Mouse (Mus musculus): ENCODE data around the gene Sh3glb1. TPM values are rescaled to one million over a fixed set of nuclear protein-coding genes. Genes with fewer than 3 reads are reported as not detected.
"Not testable (repeated sequence)": the region's sequence is repeated elsewhere in the genome, so short reads cannot be mapped to it uniquely, and the experiment has no call there.

Sh3glb1 gene
- polyA plus RNA-seq, 1 experiment from 2014 or later, result 115 TPM

GRCm38 (mm10) chr3:144723455-144723854 is 3.3 kb upstream of the Sh3glb1 start:
- no peaks in the 10 kb centered on the region for H3K27me3 ChIP-seq
- no peak for ATAC-seq (ENCODE audit: borderline replicate concordance, extremely low read depth, low FRiP score, low TSS enrichment)
- WGBS, result 41% methylated on average over 4 of the region's 4 CpGs
- no peak overlapping the region for H3K9ac ChIP-seq
- H3K4me1 ChIP-seq, result peaks cover 14% of the 10 kb centered on the region
- H3K4me3 ChIP-seq, result no peak overlapping the region
- no peaks in the 10 kb centered on the region for H3K36me3 ChIP-seq
- no peak overlapping the region for H3K27ac ChIP-seq
- H3K9me3 ChIP-seq, result no peaks in the 10 kb centered on the region
- H3K4me2 ChIP-seq, result no peak overlapping the region

- not testable (repeated sequence) for H3K4me2 ChIP-seq; H3K9me3 ChIP-seq; H3K27ac ChIP-seq; H3K36me3 ChIP-seq; H3K4me3 ChIP-seq; H3K9ac ChIP-seq; ATAC-seq (ENCODE audit: borderline replicate concordance, extremely low read depth, low FRiP score, low TSS enrichment); H3K27me3 ChIP-seq
- WGBS, result 88% methylated on average over 3 of the region's 3 CpGs
- peaks cover 21% of the 10 kb centered on the region for H3K4me1 ChIP-seq
Observed at GRCm38 (mm10) chr3:144722566-144722965, 2.4 kb upstream of the Sh3glb1 start.

- Histone ChIP-seq H3K27me3 (no peaks in the 10 kb centered on the region), H3K9ac (no peak overlapping the region), H3K4me3 (no peak overlapping the region), H3K4me1 (peaks cover 23% of the 10 kb centered on the region), H3K36me3 (no peaks in the 10 kb centered on the region), H3K27ac (no peak overlapping the region), H3K4me2 (no peak overlapping the region), H3K9me3 (no peaks in the 10 kb centered on the region)
- no peak for ATAC-seq (ENCODE audit: borderline replicate concordance, extremely low read depth, low FRiP score, low TSS enrichment)
- WGBS, result 82% methylated on average over 9 of the region's 9 CpGs
Observed at GRCm38 (mm10) chr3:144721860-144722256, 1.7 kb upstream of the Sh3glb1 start.

- ATAC-seq (ENCODE audit: borderline replicate concordance, extremely low read depth, low FRiP score, low TSS enrichment), result no peak
- 79% methylated on average over 10 of the region's 10 CpGs for WGBS
Observed at GRCm38 (mm10) chr3:144721077-144721859, 1.1 kb upstream of the Sh3glb1 start.

GRCm38 (mm10) chr3:144719088-144719900 is 841 bp downstream of the Sh3glb1 start:
- H3K9ac ChIP-seq, result peak overlapping the region; percentile 85
- peak overlapping the region; percentile 90 for H3K4me3 ChIP-seq
- H3K9me3 ChIP-seq, result no peaks in the 10 kb centered on the region
- H3K27me3 ChIP-seq, result no peaks in the 10 kb centered on the region
- peak; percentile 60 for ATAC-seq (ENCODE audit: borderline replicate concordance, extremely low read depth, low FRiP score, low TSS enrichment)
- H3K4me1 ChIP-seq, result peaks cover 41% of the 10 kb centered on the region
- no peaks in the 10 kb centered on the region for H3K36me3 ChIP-seq
- H3K4me2 ChIP-seq, result peak overlapping the region; percentile 71
- peak overlapping the region; percentile 100 for H3K27ac ChIP-seq
- under 1% methylated on average over 52 of the region's 56 CpGs for WGBS

More at GRCm38 (mm10) chr3:144721077-144721859, 1.1 kb upstream of the Sh3glb1 start:
- Histone ChIP-seq H3K36me3 (no peaks in the 10 kb centered on the region), H3K9me3 (no peaks in the 10 kb centered on the region), H3K27me3 (no peaks in the 10 kb centered on the region), H3K9ac (peak overlapping the region; percentile 17; the same call in 1 of the 2 replicates), H3K4me1 (peaks cover 28% of the 10 kb centered on the region), H3K4me2 (peak overlapping the region; percentile 54), H3K27ac (peak overlapping the region; percentile 100), H3K4me3 (peak overlapping the region; percentile 90)

- no peaks in the 10 kb centered on the region for H3K27me3 ChIP-seq
- peak overlapping the region; percentile 90 for H3K4me3 ChIP-seq
- peak overlapping the region; percentile 100 for H3K27ac ChIP-seq
- H3K9ac ChIP-seq, result peak overlapping the region; percentile 85
- H3K4me2 ChIP-seq, result peak overlapping the region; percentile 71
- ATAC-seq (ENCODE audit: borderline replicate concordance, extremely low read depth, low FRiP score, low TSS enrichment), result no peak
- no peaks in the 10 kb centered on the region for H3K9me3 ChIP-seq
- H3K36me3 ChIP-seq, result no peaks in the 10 kb centered on the region
- peaks cover 47% of the 10 kb centered on the region for H3K4me1 ChIP-seq
- 4% methylated on average over 7 of the region's 7 CpGs for WGBS
Observed at GRCm38 (mm10) chr3:144718706-144719087, 1.4 kb downstream of the Sh3glb1 start.

GRCm38 (mm10) chr3:144717835-144718234 is 2.3 kb downstream of the Sh3glb1 start:
- Histone ChIP-seq H3K36me3 (no peaks in the 10 kb centered on the region), H3K9me3 (no peaks in the 10 kb centered on the region), H3K27ac (no peak overlapping the region), H3K4me2 (peak overlapping the region; percentile 14; the same call in 1 of the 2 replicates), H3K9ac (no peak overlapping the region), H3K27me3 (no peaks in the 10 kb centered on the region), H3K4me1 (peaks cover 47% of the 10 kb centered on the region), H3K4me3 (peak overlapping the region; percentile 9; the same call in 1 of the 2 replicates)
- 83% methylated on average over 6 of the region's 6 CpGs for WGBS
- no peak for ATAC-seq (ENCODE audit: borderline replicate concordance, extremely low read depth, low FRiP score, low TSS enrichment)

- H3K4me1 ChIP-seq, result peaks cover 47% of the 10 kb centered on the region
- no peaks in the 10 kb centered on the region for H3K9me3 ChIP-seq
- peaks cover 2% of the 10 kb centered on the region; the same call in 1 of the 2 replicates for H3K36me3 ChIP-seq
- no peak overlapping the region for H3K4me3 ChIP-seq
- H3K9ac ChIP-seq, result no peak overlapping the region
- H3K27me3 ChIP-seq, result no peaks in the 10 kb centered on the region
- no peak overlapping the region for H3K4me2 ChIP-seq
- no peak for ATAC-seq (ENCODE audit: borderline replicate concordance, extremely low read depth, low FRiP score, low TSS enrichment)
- 74% methylated on average over 3 of the region's 3 CpGs for WGBS
- H3K27ac ChIP-seq, result no peak overlapping the region
Observed at GRCm38 (mm10) chr3:144717121-144717520, 3.0 kb downstream of the Sh3glb1 start.

- Histone ChIP-seq H3K27me3 (no peaks in the 10 kb centered on the region), H3K9ac (no peak overlapping the region), H3K27ac (no peak overlapping the region), H3K4me3 (no peak overlapping the region), H3K4me2 (no peak overlapping the region), H3K4me1 (peaks cover 40% of the 10 kb centered on the region), H3K9me3 (no peaks in the 10 kb centered on the region), H3K36me3 (peaks cover 11% of the 10 kb centered on the region)
- 37% methylated on average over 9 of the region's 9 CpGs for WGBS
- ATAC-seq (ENCODE audit: borderline replicate concordance, extremely low read depth, low FRiP score, low TSS enrichment), result no peak
Observed at GRCm38 (mm10) chr3:144715901-144716300, 4.2 kb downstream of the Sh3glb1 start.

- Histone ChIP-seq H3K36me3 (peaks cover 11% of the 10 kb centered on the region), H3K4me3 (no peak overlapping the region), H3K9me3 (no peaks in the 10 kb centered on the region), H3K4me1 (peaks cover 36% of the 10 kb centered on the region), H3K27ac (no peak overlapping the region), H3K4me2 (no peak overlapping the region), H3K27me3 (no peaks in the 10 kb centered on the region), H3K9ac (no peak overlapping the region)
- ATAC-seq (ENCODE audit: borderline replicate concordance, extremely low read depth, low FRiP score, low TSS enrichment), result no peak
- WGBS, result 71% methylated on average over 7 of the region's 7 CpGs
Observed at GRCm38 (mm10) chr3:144715033-144715432, 5.1 kb downstream of the Sh3glb1 start.

- 49% methylated on average over 8 of the region's 8 CpGs for WGBS
- Histone ChIP-seq H3K9me3 (no peaks in the 10 kb centered on the region), H3K36me3 (peaks cover 11% of the 10 kb centered on the region), H3K27me3 (no peaks in the 10 kb centered on the region), H3K9ac (no peak overlapping the region), H3K4me2 (no peak overlapping the region), H3K4me3 (no peak overlapping the region), H3K27ac (no peak overlapping the region), H3K4me1 (peaks cover 36% of the 10 kb centered on the region)
- ATAC-seq (ENCODE audit: borderline replicate concordance, extremely low read depth, low FRiP score, low TSS enrichment), result no peak
Observed at GRCm38 (mm10) chr3:144714606-144715005, 5.5 kb downstream of the Sh3glb1 start.

- Histone ChIP-seq H3K27ac (no peak overlapping the region), H3K4me3 (no peak overlapping the region), H3K9ac (no peak overlapping the region), H3K4me1 (peaks cover 36% of the 10 kb centered on the region), H3K9me3 (no peaks in the 10 kb centered on the region), H3K27me3 (no peaks in the 10 kb centered on the region), H3K4me2 (no peak overlapping the region), H3K36me3 (peaks cover 11% of the 10 kb centered on the region)
- no peak for ATAC-seq (ENCODE audit: borderline replicate concordance, extremely low read depth, low FRiP score, low TSS enrichment)
- WGBS, result 56% methylated on average over 7 of the region's 7 CpGs
Observed at GRCm38 (mm10) chr3:144714126-144714525, 6.0 kb downstream of the Sh3glb1 start.
